Mouse (Mus musculus): ENCODE measurements around the gene Ugt3a1.

- TF ChIP-seq EP300 (IDR thresholded peaks at IDR 0.05; ENCODE audit: insufficient read depth, low read depth, low read length) = no peak
- no peak for TF ChIP-seq CTCF (IDR thresholded peaks at IDR 0.05)
- TF ChIP-seq POLR2A (IDR thresholded peaks at IDR 0.05; ENCODE audit: insufficient read depth, low read depth, low read length) = no peak
These were observed 23.8 kb upstream of the Ugt3a1 start for GRCm38 (mm10) chr15:9252891-9253290.

Measured in heart, adult 2 months (tissue).